In genomic region chr3:67449660-67450059, GRCm38 (mm10) we compare ENCODE assay signal across 12 mouse cellular contexts. TPM values are rescaled to one million over a fixed set of nuclear protein-coding genes. Genes with fewer than 3 reads are reported as not detected.
A peak's percentile ranks its signal among the peaks of the same experiment; 100 is the strongest.
DNase-seq lines count a peak whose midpoint lies in the region; ATAC-seq and TF ChIP-seq lines count a peak whose summit lies in the region.
"Had no signal": no experiment of that assay in that cellular context is flagged by ENCODE, and none has a peak within 500 bp of the region (broad histone marks: within the 10 kb centered on the region; RNA-seq: fewer than 3 reads in every experiment).

No protein-coding gene starts in this region.

- H3K4me2 ChIP-seq in lung, embryonic 14.5 days: no peak overlapping the region
- H3K4me2 ChIP-seq: embryonic facial prominence, embryonic 15.5 days; neural tube, embryonic 15.5 days had no signal

- no peak overlapping the region for H3K4me3 ChIP-seq in lung, embryonic 14.5 days (ENCODE audit: low read depth, low read length)
- H3K4me3 ChIP-seq: embryonic facial prominence, embryonic 15.5 days; neural tube, embryonic 15.5 days had no signal

- no peaks in the 10 kb centered on the region for H3K4me1 ChIP-seq in lung, embryonic 14.5 days (ENCODE audit: insufficient read depth)
- H3K4me1 ChIP-seq: embryonic facial prominence, embryonic 15.5 days; neural tube, embryonic 15.5 days had no signal

- H3K27me3 ChIP-seq in lung, embryonic 14.5 days (ENCODE audit: insufficient read depth, low read length): no peaks in the 10 kb centered on the region
- H3K27me3 ChIP-seq: CH12.LX; embryonic facial prominence, embryonic 15.5 days; neural tube, embryonic 15.5 days had no signal

- WGBS in lung, embryonic 14.5 days: 87% methylated on average over 21 of the region's 21 CpGs

- H3K9ac ChIP-seq in lung, embryonic 14.5 days: no peak overlapping the region
- H3K9ac ChIP-seq: embryonic facial prominence, embryonic 15.5 days; neural tube, embryonic 15.5 days had no signal

- no peak for ATAC-seq in lung, embryonic 14.5 days (ENCODE audit: insufficient read depth)
- ATAC-seq: forebrain, embryonic 14.5 days had no signal

- H3K9me3 ChIP-seq in lung, embryonic 14.5 days (ENCODE audit: low read depth, low read length): no peaks in the 10 kb centered on the region
- H3K9me3 ChIP-seq: embryonic facial prominence, embryonic 15.5 days; neural tube, embryonic 15.5 days had no signal

- no peak for TF ChIP-seq CTCF in lung, embryonic 14.5 days (IDR thresholded peaks at IDR 0.05; ENCODE audit: low read depth)

- peak overlapping the region; percentile 50; the same call in 1 of the 2 replicates for H3K27ac ChIP-seq in lung, embryonic 14.5 days (ENCODE audit: low read depth)
- H3K27ac ChIP-seq: embryonic facial prominence, embryonic 15.5 days; neural tube, embryonic 15.5 days had no signal

- H3K36me3 ChIP-seq in lung, embryonic 14.5 days (ENCODE audit: insufficient read depth): peaks cover 82% of the 10 kb centered on the region

- peak; percentile 48 for DNase-seq in kidney, adult 9 months
- DNase-seq in kidney, adult 8-10 months: no peak
- DNase-seq in ES-CJ7 (ENCODE audit: low read depth, low spot score) (peak; percentile 73), R1 (ENCODE audit: low read depth, low spot score) (peak; percentile 81)
- DNase-seq in lung, embryonic 14.5 days: peak; percentile 25
- no peak for DNase-seq in urinary bladder, postnatal 10 days (ENCODE audit: low spot score)
- DNase-seq in thymus, adult 18-20 months: no peak
- DNase-seq: adrenal gland, postnatal 14 days had no signal

RNA-seq across cellular contexts. Expression of gene Lxn, which starts 14.1 kb away (rescaled TPM):
- 191 and 197 TPM in 2 replicates for polyA plus RNA-seq in lung, embryonic 14.5 days (2014; fragmentation: Nextera tagmentation; extraction: Ambion mirVana)

RNA-seq across cellular contexts. Expression of gene Gfm1, which starts 19.8 kb away (rescaled TPM):
- polyA plus RNA-seq in lung, embryonic 14.5 days (2014; fragmentation: Nextera tagmentation; extraction: Ambion mirVana): 45.9 and 51.5 TPM in 2 replicates

Comparison
In these comparisons a context has a peak if more than half of its experiments do, and no peak if none do; other contexts are left out.
1. DNase-seq: peak in kidney, adult 9 months (single experiment), ES-CJ7 (single experiment), R1 (single experiment) and lung, embryonic 14.5 days (single experiment); none in kidney, adult 8-10 months (0 of 2), urinary bladder, postnatal 10 days (single experiment) and thymus, adult 18-20 months (0 of 2).